Mouse (Mus musculus) heart, adult 2 months (tissue): Measurements from ENCODE around the gene Polr3f. TPM values are rescaled to one million over a fixed set of nuclear protein-coding genes. Genes with fewer than 3 reads are reported as not detected.
A peak's percentile ranks its signal among the peaks of the same experiment; 100 is the strongest.

Experiments used
- DNase-seq, 2 experiments: peaks; one replicate each; pipeline ENCODE4 v3.0.0; 2021
- H3K27ac ChIP-seq: fragments of 200-600 bp; 2 replicates; pipeline ENCODE4 v1.8.1; 2022
- H3K27me3 ChIP-seq: fragments of 200-500 bp; 2 replicates; pipeline ENCODE4 v1.6.1; 2012; ENCODE audit warnings: mild to moderate bottlenecking, low read length, inconsistent platforms, mixed read lengths; ENCODE audit not compliant: control insufficient read depth, insufficient read depth
- H3K36me3 ChIP-seq: fragments of 200-500 bp; 2 replicates; pipeline ENCODE4 v1.6.1; 2012; ENCODE audit warnings: low read length, inconsistent platforms; ENCODE audit not compliant: control insufficient read depth, insufficient read depth
- H3K4me1 ChIP-seq: fragments of 200-500 bp; 2 replicates; pipeline ENCODE4 v1.6.1; 2011; ENCODE audit warnings: low read length; ENCODE audit not compliant: control insufficient read depth, insufficient read depth
- H3K4me3 ChIP-seq: fragments of 200-600 bp; 2 replicates; pipeline ENCODE4 v1.8.1; 2022
- H3K79me2 ChIP-seq: fragments of 200-500 bp; replicated peaks from 2 replicates; pipeline ENCODE4 v1.6.1; 2012; ENCODE audit warnings: mild to moderate bottlenecking, inconsistent platforms, low read length, moderate library complexity, mixed read lengths; ENCODE audit not compliant: control insufficient read depth, insufficient read depth
- H3K9ac ChIP-seq: fragments of 200-500 bp; 2 replicates; pipeline ENCODE4 v1.6.1; 2012; ENCODE audit warnings: low read depth, mild to moderate bottlenecking, control low read depth, inconsistent platforms, low read length, mixed read lengths
- CTCF ChIP-seq: fragments of 200-600 bp; IDR thresholded peaks from 2 replicates; pipeline ENCODE4 v1.8.1; 2022; ENCODE audit warnings: antibody characterized with exemption, mild to moderate bottlenecking, moderate library complexity
- EP300 ChIP-seq: fragments of 200-500 bp; IDR thresholded peaks from 2 replicates; pipeline ENCODE4 v1.6.1; 2011; ENCODE audit warnings: low read depth, low read length, control low read depth; ENCODE audit not compliant: insufficient read depth
- POLR2A ChIP-seq: fragments of 200-500 bp; IDR thresholded peaks from 2 replicates; pipeline ENCODE4 v1.6.1; 2011; ENCODE audit warnings: mild to moderate bottlenecking, low read depth, low read length, control low read depth; ENCODE audit not compliant: insufficient read depth
- WGBS: fragments of 180-500 bp; shearing (Covaris S2); methylation state at CpG from one replicate; pipeline ENCODE4 v1.1.7; 2018; 5-methylcytosine and 5-hydroxymethylcytosine counted together
- intact Hi-C: fragments of 180-260 bp; cut with DNase I; formaldehyde crosslinking; loops from one replicate; pipeline ENCODE4 v1.15.1; 2025
- polyA plus RNA-seq: library from polyadenylated mRNA; depleted of rRNA; stranded (reverse); fragments of >200 nt; gene quantifications from 2 replicates; pipeline ENCODE4 v1.2.3, GENCODE M21; 2012
- total RNA-seq, 2 experiments: library from RNA; stranded (reverse); gene quantifications; 2 replicates each; pipeline ENCODE4 v1.2.3; 2021

Polr3f gene
- total and polyA plus RNA-seq, 3 experiments = 4.0 to 12.1 (median 10.4) TPM

DNA sequence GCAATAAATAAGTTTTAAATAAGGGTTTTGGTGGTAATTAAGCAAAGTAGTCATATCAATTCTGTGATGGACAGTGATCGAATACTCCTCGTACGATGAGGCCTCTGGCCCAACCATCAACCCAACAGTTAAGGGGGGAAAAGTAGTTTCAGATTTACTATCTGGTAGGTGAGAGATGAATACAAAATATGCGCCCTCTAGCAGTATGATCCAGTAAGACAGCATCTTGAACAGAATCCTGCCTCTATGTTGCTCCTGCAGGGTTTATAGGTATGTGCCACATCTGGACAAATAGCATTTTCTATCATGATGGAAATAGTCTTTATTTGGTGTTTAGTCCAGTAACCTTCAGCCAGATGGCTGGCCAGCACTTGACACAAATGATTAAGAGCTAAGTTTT lies 13.7 kb downstream of the Polr3f start:
- H3K9ac ChIP-seq = no peak overlapping the region
- no peak for DNase-seq
- H3K27ac ChIP-seq = no peak overlapping the region
- intact Hi-C loops = loop anchor here (10.0 kb wide), 1 partner anchor 1974 kb away; the partner anchor contains the start of gene Ralgapa2
- peaks cover 10% of the 10 kb centered on the region for H3K36me3 ChIP-seq
- no peaks in the 10 kb centered on the region for H3K27me3 ChIP-seq
- 88% methylated on average over 4 of the region's 4 CpGs for WGBS
- H3K79me2 ChIP-seq = no peaks in the 10 kb centered on the region
- TF ChIP-seq CTCF (peak; percentile 26), EP300 (no peak)
- no peaks in the 10 kb centered on the region for H3K4me1 ChIP-seq
- no peak overlapping the region for H3K4me3 ChIP-seq

DNA sequence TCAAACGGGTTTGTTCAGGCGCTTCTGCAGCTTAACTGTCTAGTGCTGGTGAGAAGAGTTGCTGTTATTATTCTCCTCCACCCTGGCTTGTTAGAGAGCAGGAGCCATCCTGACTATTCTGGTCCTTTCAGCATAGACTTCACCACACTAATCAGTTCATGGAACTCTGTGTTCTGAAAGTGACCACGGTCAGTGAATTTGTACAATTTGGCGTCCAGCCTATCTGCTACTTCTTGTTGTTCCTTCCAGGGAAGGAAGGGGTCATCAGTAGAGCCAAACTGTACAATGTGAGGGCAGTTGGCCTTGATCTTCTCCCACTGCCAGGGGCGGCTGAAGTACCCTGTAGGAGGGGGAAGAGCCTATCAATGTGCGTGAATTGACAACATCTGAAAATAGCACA lies 16.2 kb downstream of the Polr3f start:
- Histone ChIP-seq H3K36me3 (peaks cover 9% of the 10 kb centered on the region), H3K9ac (no peak overlapping the region), H3K27me3 (no peaks in the 10 kb centered on the region), H3K4me1 (no peaks in the 10 kb centered on the region), H3K4me3 (no peak overlapping the region), H3K27ac (no peak overlapping the region), H3K79me2 (no peaks in the 10 kb centered on the region)
- DNase-seq = no peak
- WGBS = 36% methylated on average over 6 of the region's 6 CpGs
- TF ChIP-seq EP300 (no peak), POLR2A (no peak), CTCF (no peak)
- intact Hi-C loops = loop anchor here (10.0 kb wide), 1 partner anchor 1971 kb away; the partner anchor contains the start of gene Ralgapa2

DNA sequence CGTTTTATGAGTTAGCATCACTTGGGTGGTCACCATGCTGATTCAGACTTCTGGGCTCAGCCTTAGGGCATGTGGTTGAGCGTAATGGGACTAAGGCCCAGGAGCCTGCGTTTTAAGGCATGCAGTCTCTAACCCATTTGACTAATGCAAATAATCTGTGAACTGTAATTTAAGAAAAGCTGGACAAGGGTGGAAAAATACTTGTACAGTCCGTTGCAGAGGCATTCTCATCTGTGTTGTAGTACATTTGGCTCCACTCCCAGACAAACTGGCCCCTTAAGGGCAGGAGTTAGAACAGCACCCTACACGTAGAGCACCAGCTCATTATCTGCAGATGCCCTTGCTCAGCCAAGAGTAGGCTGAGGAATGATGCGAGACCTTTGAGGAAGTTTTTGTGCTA lies 17.1 kb downstream of the Polr3f start:
- TF ChIP-seq EP300 = no peak
- TF ChIP-seq POLR2A = no peak
- Histone ChIP-seq H3K4me3 (no peak overlapping the region), H3K9ac (no peak overlapping the region), H3K27me3 (no peaks in the 10 kb centered on the region), H3K36me3 (peaks cover 5% of the 10 kb centered on the region), H3K4me1 (no peaks in the 10 kb centered on the region), H3K79me2 (no peaks in the 10 kb centered on the region), H3K27ac (no peak overlapping the region)
- 50% methylated on average over 6 of the region's 6 CpGs for WGBS
- DNase-seq = no peak
- intact Hi-C loops = loop anchor here (10.0 kb wide), 1 partner anchor 1970 kb away; the partner anchor contains the start of gene Ralgapa2

DNA sequence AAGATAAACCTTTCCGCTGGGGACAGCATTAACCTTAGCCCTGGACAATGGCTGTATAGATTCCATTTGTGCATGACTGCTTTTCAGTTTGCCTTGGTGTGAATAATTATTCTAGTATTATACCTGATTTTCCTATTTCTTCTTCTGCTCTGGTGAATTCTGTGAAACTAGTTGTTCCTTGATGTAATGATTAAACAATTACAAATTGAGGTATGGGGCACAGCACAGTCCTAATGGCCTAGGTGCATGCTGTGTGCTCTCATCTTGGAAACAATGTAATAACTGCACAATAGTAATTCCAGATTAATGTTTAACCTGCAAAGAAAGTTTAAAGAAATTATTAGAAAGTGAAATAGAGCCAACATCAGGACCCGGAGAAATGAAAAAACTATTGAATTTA lies 17.5 kb downstream of the Polr3f start:
- Histone ChIP-seq H3K27ac (no peak overlapping the region), H3K4me3 (no peak overlapping the region), H3K9ac (no peak overlapping the region), H3K4me1 (no peaks in the 10 kb centered on the region; the same call in 1 of the 2 replicates), H3K79me2 (no peaks in the 10 kb centered on the region), H3K36me3 (peaks cover 5% of the 10 kb centered on the region), H3K27me3 (no peaks in the 10 kb centered on the region)
- no peak for DNase-seq
- no peak for TF ChIP-seq EP300
- TF ChIP-seq CTCF = no peak
- no peak for TF ChIP-seq POLR2A
- 85% methylated on average over 2 of the region's 2 CpGs for WGBS
- intact Hi-C loops = loop anchor here (10.0 kb wide), 1 partner anchor 1970 kb away; the partner anchor contains the start of gene Ralgapa2

DNA sequence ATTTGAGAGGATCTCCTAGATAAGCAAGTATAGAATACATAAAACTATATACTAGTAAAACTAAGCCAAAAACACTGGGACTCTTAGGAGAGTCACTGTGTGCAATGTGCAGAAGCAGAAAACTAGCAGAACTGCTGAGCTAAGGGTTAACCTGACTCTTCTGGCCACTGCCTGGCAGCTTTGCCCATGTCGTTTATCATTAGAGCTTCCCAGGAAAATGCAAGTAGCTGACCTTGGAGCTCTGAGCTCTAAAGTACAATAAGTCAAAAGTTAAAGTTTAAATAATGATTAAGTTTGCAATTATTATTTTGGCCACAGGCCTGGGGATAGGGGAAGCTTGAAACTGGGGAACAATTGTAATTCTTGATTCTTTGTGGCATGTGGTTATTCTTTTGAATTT lies 18.0 kb downstream of the Polr3f start:
- Histone ChIP-seq H3K27ac (no peak overlapping the region), H3K4me3 (no peak overlapping the region), H3K9ac (no peak overlapping the region), H3K4me1 (no peaks in the 10 kb centered on the region; the same call in 1 of the 2 replicates), H3K36me3 (peaks cover 5% of the 10 kb centered on the region), H3K79me2 (peaks cover under 1% of the 10 kb centered on the region), H3K27me3 (no peaks in the 10 kb centered on the region)
- WGBS = 19% methylated on average over 1 of the region's 1 CpGs
- TF ChIP-seq POLR2A (no peak), CTCF (no peak), EP300 (no peak)
- intact Hi-C loops = loop anchor here (10.0 kb wide), 1 partner anchor 1969 kb away; the partner anchor contains the start of gene Ralgapa2
- no peak for DNase-seq

DNA sequence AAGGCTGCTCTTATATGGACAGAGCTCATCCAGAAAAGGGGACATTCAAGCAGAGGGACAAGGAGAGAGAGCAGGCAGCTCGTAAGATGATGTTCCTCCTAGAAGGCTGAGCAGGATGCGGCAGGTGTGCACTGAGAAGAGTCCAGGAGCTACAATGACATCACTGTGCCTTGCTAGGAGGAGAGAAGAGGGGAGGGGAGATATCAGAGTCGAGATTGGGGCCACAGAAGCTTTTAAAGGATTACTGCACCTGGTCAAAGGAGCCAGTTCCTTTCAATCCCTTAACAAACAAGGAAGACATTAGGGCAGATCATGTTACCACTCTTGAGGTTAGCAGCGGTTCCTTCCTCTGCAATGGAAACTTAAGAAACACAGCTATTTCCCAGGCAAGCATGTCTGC lies 20.0 kb downstream of the Polr3f start:
- no peaks in the 10 kb centered on the region; the same call in 1 of the 2 replicates for H3K4me1 ChIP-seq
- intact Hi-C loops = loop anchor here (10.0 kb wide), 1 partner anchor 1967 kb away; the partner anchor contains the start of gene Ralgapa2
- H3K4me3 ChIP-seq = no peak overlapping the region
- WGBS = 79% methylated on average over 4 of the region's 4 CpGs
- H3K27me3 ChIP-seq = no peaks in the 10 kb centered on the region
- peaks cover 2% of the 10 kb centered on the region for H3K79me2 ChIP-seq
- H3K9ac ChIP-seq = no peak overlapping the region
- no peak for DNase-seq
- TF ChIP-seq EP300 = no peak
- no peak for TF ChIP-seq POLR2A
- no peak for TF ChIP-seq CTCF
- no peak overlapping the region for H3K27ac ChIP-seq
- H3K36me3 ChIP-seq = peaks cover 5% of the 10 kb centered on the region
